Mouse (Mus musculus): Measurements from ENCODE around the gene Ccdc18.
A peak's percentile ranks its signal among the peaks of the same experiment; 100 is the strongest.
"Not testable (repeated sequence)": the region's sequence is repeated elsewhere in the genome, so short reads cannot be mapped to it uniquely, and the experiment has no call there.

The Ccdc18 gene

DNA sequence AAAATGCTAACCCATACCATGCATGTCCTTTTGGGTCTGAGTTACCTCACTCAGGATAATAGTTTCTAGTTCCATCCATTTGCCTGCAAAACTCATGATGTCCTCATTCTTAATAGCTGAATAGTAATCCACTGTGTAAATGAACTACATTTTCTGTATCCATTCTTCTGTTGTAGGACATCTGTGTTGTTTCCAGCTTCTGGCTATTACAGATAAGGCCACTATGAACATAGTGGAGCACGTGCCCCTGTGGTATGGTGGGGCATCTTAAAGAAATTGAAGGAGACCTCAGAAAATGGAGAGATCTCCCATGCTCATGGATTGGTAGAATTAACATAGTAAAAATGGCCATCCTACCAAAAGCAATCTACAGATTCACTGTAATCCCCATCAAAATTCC is 131.1 kb downstream of the Ccdc18 start:
- not testable (repeated sequence) for DNase-seq

- no peak for DNase-seq
These were observed 134.3 kb downstream of the Ccdc18 start for GRCm38 (mm10) chr5:108266990-108267389.

GRCm38 (mm10) chr5:108268127-108269062 is 135.7 kb downstream of the Ccdc18 start, which contains the start of gene Dr1:
Gene Dr1, plus strand, starts transcription at chr5:108268897.
- DNase-seq: peak; percentile 78

- peak; percentile 32 for DNase-seq
These were observed 136.6 kb downstream of the Ccdc18 start for GRCm38 (mm10) chr5:108269063-108269810.

DNA sequence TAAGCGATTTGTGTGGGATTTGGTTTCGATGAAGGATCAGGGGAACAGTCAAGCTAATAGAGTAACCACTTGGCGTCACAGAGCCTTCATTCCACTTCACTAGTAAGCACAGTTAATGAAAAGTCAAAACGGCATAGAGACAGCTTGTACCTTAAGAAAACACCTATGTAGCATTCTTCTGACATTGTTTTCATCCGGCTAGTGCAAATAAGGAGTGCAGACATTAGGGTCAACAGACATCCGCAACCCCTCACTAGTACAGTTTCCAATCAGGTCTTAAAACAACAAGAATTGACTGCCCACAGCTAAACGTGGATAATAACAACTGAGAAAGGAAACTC is 137.1 kb downstream of the Ccdc18 start:
- DNase-seq: no peak

DNA sequence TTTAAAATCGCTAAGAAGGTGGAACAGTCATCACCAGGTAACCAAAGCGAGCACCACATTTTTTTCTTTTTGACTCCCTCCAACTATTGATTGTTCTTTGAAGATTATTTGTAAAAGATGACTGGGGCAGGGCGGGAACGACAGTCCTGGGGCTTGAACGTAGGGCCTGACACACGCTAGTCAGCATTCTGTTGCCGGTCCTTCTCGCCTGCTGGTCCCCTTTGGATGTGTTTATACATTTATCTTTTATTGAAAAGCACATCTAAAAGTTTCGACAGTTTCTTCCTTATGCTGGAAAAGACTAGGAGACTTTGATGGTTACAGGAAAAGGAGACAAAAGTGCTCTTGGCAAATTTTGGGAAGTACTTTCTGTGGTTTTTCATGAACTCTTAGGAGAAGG is 137.7 kb downstream of the Ccdc18 start:
- DNase-seq: no peak

DNA sequence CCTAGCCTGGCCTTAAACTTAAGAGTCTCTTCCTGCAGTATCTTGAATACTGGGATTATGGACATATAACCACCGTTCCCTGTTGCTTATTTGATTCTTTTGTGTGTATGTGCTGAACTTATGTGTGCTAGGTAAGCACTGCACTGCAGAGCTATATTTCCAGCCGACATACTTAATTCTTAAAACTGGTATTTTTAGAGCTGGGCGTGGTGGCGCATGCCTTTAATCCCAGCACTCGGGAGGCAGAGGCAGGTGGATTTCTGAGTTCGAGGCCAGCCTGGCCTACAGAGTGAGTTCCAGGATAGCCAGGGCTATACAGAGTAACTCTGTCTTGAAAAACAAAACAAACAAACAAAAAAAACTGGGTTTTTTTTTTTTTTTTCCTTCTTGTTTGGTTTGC is 138.7 kb downstream of the Ccdc18 start:
- DNase-seq: not testable (repeated sequence)
